Mouse (Mus musculus) lung, adult 18-20 months (tissue): ENCODE measurements around the gene Pebp1.

Source experiments
- DNase-seq, 2 experiments: peaks; one replicate each; pipeline ENCODE4 v3.0.0; 2022; ENCODE audit warnings: mixed read lengths in 2 of 2

Pebp1 gene

GRCm38 (mm10) chr5:117239106-117239505, 48.3 kb downstream of the Pebp1 start:
- DNase-seq, result no peak

- no peak for DNase-seq
Measured at GRCm38 (mm10) chr5:117236540-117236939, 50.9 kb downstream of the Pebp1 start.
